Mouse (Mus musculus): ENCODE results near the gene 3830406C13Rik.

3830406C13Rik gene

GRCm38 (mm10) chr14:12342458-12343131 is 58.6 kb downstream of the 3830406C13Rik start:
- DNase-seq (ENCODE audit: low spot score in 2 of 2): no peak

GRCm38 (mm10) chr14:12343451-12343941 is 59.5 kb downstream of the 3830406C13Rik start:
- no peak for DNase-seq (ENCODE audit: low spot score in 2 of 2)

- DNase-seq (ENCODE audit: low spot score in 2 of 2): no peak
Observed at GRCm38 (mm10) chr14:12344061-12344745, 60.2 kb downstream of the 3830406C13Rik start.

- DNase-seq (ENCODE audit: low spot score in 2 of 2): no peak
Observed at GRCm38 (mm10) chr14:12344746-12345240, 60.8 kb downstream of the 3830406C13Rik start.

- no peak for DNase-seq (ENCODE audit: low spot score in 2 of 2)
Observed at GRCm38 (mm10) chr14:12345241-12345921, 61.4 kb downstream of the 3830406C13Rik start.

GRCm38 (mm10) chr14:12346011-12346864 is 62.3 kb downstream of the 3830406C13Rik start:
- DNase-seq (ENCODE audit: low spot score in 2 of 2): no peak

- DNase-seq (ENCODE audit: low spot score in 2 of 2): no peak
Observed at GRCm38 (mm10) chr14:12346865-12347600, 63.1 kb downstream of the 3830406C13Rik start.

GRCm38 (mm10) chr14:12348089-12348488 is 64.1 kb downstream of the 3830406C13Rik start, which contains the start of gene Fezf2:
Gene Fezf2, minus strand, starts transcription at chr14:12348189.
- no peak for DNase-seq (ENCODE audit: low spot score in 2 of 2)

GRCm38 (mm10) chr14:12349334-12350090 is 65.5 kb downstream of the 3830406C13Rik start:
- DNase-seq (ENCODE audit: low spot score in 2 of 2): no peak

GRCm38 (mm10) chr14:12350271-12350916 is 66.4 kb downstream of the 3830406C13Rik start:
- DNase-seq (ENCODE audit: low spot score in 2 of 2): no peak
